Mouse (Mus musculus) B cell, adult 2 months (primary cell): Measurements from ENCODE around the gene Col25a1.

Experiments
- DNase-seq, 2 experiments: peaks; one replicate each; pipeline ENCODE4 v3.0.0; 2022

The Col25a1 gene

GRCm38 (mm10) chr3:130329833-130330555 is 198.7 kb downstream of the Col25a1 start:
- no peak for DNase-seq

GRCm38 (mm10) chr3:130330556-130330950 is 199.3 kb downstream of the Col25a1 start:
- no peak for DNase-seq

GRCm38 (mm10) chr3:130332347-130332913 is 201.1 kb downstream of the Col25a1 start:
- DNase-seq, result no peak

- DNase-seq, result no peak
Measured at GRCm38 (mm10) chr3:130337857-130338256, 206.6 kb downstream of the Col25a1 start.

GRCm38 (mm10) chr3:130338371-130338770 is 207.1 kb downstream of the Col25a1 start:
- DNase-seq, result no peak

- no peak for DNase-seq
Measured at GRCm38 (mm10) chr3:130350161-130350560, 218.9 kb downstream of the Col25a1 start.

GRCm38 (mm10) chr3:130354399-130355039 is 223.2 kb downstream of the Col25a1 start:
- DNase-seq, result no peak

- no peak for DNase-seq
Measured at GRCm38 (mm10) chr3:130356575-130357173, 225.4 kb downstream of the Col25a1 start.

- DNase-seq, result no peak
Measured at GRCm38 (mm10) chr3:130360813-130361212, 229.5 kb downstream of the Col25a1 start.

GRCm38 (mm10) chr3:130361922-130362321 is 230.6 kb downstream of the Col25a1 start:
- DNase-seq, result no peak

GRCm38 (mm10) chr3:130362797-130363367 is 231.6 kb downstream of the Col25a1 start:
- no peak for DNase-seq

- DNase-seq, result no peak
Measured at GRCm38 (mm10) chr3:130366917-130367610, 235.8 kb downstream of the Col25a1 start.

- no peak for DNase-seq
Measured at GRCm38 (mm10) chr3:130368352-130368751, 237.1 kb downstream of the Col25a1 start.

- no peak for DNase-seq
Measured at GRCm38 (mm10) chr3:130369113-130369512, 237.8 kb downstream of the Col25a1 start.

GRCm38 (mm10) chr3:130370167-130370566 is 238.9 kb downstream of the Col25a1 start:
- no peak for DNase-seq

- DNase-seq, result no peak
Measured at GRCm38 (mm10) chr3:130373145-130373544, 241.8 kb downstream of the Col25a1 start.

- no peak for DNase-seq
Measured at GRCm38 (mm10) chr3:130374620-130375341, 243.5 kb downstream of the Col25a1 start.

GRCm38 (mm10) chr3:130377786-130378185 is 246.5 kb downstream of the Col25a1 start:
- DNase-seq, result no peak

- no peak for DNase-seq
Measured at GRCm38 (mm10) chr3:130378626-130379025, 247.3 kb downstream of the Col25a1 start.

GRCm38 (mm10) chr3:130380299-130380845 is 249.1 kb downstream of the Col25a1 start:
- no peak for DNase-seq

- DNase-seq, result no peak
Measured at GRCm38 (mm10) chr3:130381691-130382090, 250.4 kb downstream of the Col25a1 start.

GRCm38 (mm10) chr3:130385856-130386255 is 254.6 kb downstream of the Col25a1 start:
- no peak for DNase-seq
